8 mouse cellular contexts compared by ENCODE assay signal in the genomic region with DNA sequence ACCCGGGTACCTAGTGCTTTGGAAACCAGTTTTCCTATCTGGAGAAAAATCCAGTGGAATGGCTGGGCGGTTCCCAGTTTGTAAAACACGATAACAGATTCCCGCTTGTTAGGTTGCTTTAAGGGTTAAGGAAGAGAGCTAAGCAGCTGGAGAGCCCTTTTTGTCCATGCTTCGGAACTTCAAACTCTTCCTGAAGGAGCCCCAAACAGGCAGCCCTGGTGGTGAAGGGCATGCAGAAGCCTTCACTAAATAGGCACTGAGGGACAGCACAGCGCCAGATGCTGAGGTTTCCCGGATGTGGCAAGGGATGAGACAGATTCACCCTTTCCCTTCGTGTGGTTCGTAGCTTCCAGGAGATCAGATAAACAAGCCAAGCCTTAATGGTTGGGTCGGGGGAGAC. TPM values are rescaled to one million over a fixed set of nuclear protein-coding genes. Genes with fewer than 3 reads are reported as not detected.
DNase-seq lines count a peak whose midpoint lies in the region; ATAC-seq and TF ChIP-seq lines count a peak whose summit lies in the region.

No protein-coding gene starts in this region.

- no peak for ATAC-seq in embryonic facial prominence, embryonic 13.5 days (ENCODE audit: insufficient number of reproducible peaks, insufficient read depth, low FRiP score, low TSS enrichment, low read depth)
- ATAC-seq in hindbrain, embryonic 16.5 days: no peak
- ATAC-seq in neural tube, embryonic 12.5 days (ENCODE audit: low FRiP score, low read depth): no peak

- H3K27ac ChIP-seq in left cerebral cortex, adult 2 months: peak overlapping the region; percentile 50
- H3K27ac ChIP-seq in embryonic facial prominence, embryonic 13.5 days: peak overlapping the region; percentile 95
- peak overlapping the region; percentile 44 for H3K27ac ChIP-seq in hindbrain, embryonic 16.5 days (ENCODE audit: low read depth, low read length)
- H3K27ac ChIP-seq in neural tube, embryonic 12.5 days: no peak overlapping the region

- H3K4me2 ChIP-seq in embryonic facial prominence, embryonic 13.5 days: peak overlapping the region; percentile 88
- H3K4me2 ChIP-seq in hindbrain, embryonic 16.5 days (ENCODE audit: low read length): peak overlapping the region; percentile 75
- peak overlapping the region; percentile 81 for H3K4me2 ChIP-seq in neural tube, embryonic 12.5 days (replicated peaks)

- H3K9me3 ChIP-seq in embryonic facial prominence, embryonic 13.5 days: peaks cover 3% of the 10 kb centered on the region; the same call in 1 of the 2 replicates
- no peaks in the 10 kb centered on the region for H3K9me3 ChIP-seq in hindbrain, embryonic 16.5 days (ENCODE audit: control insufficient read depth, low read length)
- peaks cover 14% of the 10 kb centered on the region for H3K9me3 ChIP-seq in neural tube, embryonic 12.5 days

- H3K4me3 ChIP-seq in left cerebral cortex, adult 2 months: peak overlapping the region; percentile 2; the same call in 1 of the 2 replicates
- H3K4me3 ChIP-seq in embryonic facial prominence, embryonic 13.5 days: peak overlapping the region; percentile 79
- H3K4me3 ChIP-seq in hindbrain, embryonic 16.5 days (ENCODE audit: low read length): no peak overlapping the region
- H3K4me3 ChIP-seq in neural tube, embryonic 12.5 days: 0 out of 2 replicates have a peak overlapping the region, but pooled peaks have one; percentile 3

- no peak for DNase-seq in left cerebral cortex, adult 2 months (ENCODE audit: extremely low spot score in 1 of 2, low spot score in 2 of 2)
- no peak for DNase-seq in left cerebral cortex, postnatal 14 days (ENCODE audit: low spot score in 2 of 2)
- DNase-seq in cerebellum, adult 8-10 months: no peak
- DNase-seq in left cerebral cortex, postnatal 36 days (ENCODE audit: low spot score in 2 of 2): no peak
- no peak for DNase-seq in right cerebral cortex, adult 18-20 months

- intact Hi-C loops in left cerebral cortex, adult 2 months (cut with DNase I): no loop called here
- intact Hi-C loops in left cerebral cortex, postnatal 14 days (cut with DNase I): no loop called here
- intact Hi-C loops in left cerebral cortex, postnatal 36 days (cut with DNase I): no loop called here

- H3K27me3 ChIP-seq in embryonic facial prominence, embryonic 13.5 days: no peaks in the 10 kb centered on the region
- H3K27me3 ChIP-seq in hindbrain, embryonic 16.5 days (replicated peaks; ENCODE audit: control insufficient read depth, insufficient read depth, low read length): peaks cover 4% of the 10 kb centered on the region; the same call in 1 of the 2 replicates
- H3K27me3 ChIP-seq in neural tube, embryonic 12.5 days (replicated peaks): peaks cover 5% of the 10 kb centered on the region; the same call in 1 of the 2 replicates

- H3K9ac ChIP-seq in embryonic facial prominence, embryonic 13.5 days: peak overlapping the region; percentile 96
- 0 out of 2 replicates have a peak overlapping the region, but pooled peaks have one; percentile 19 for H3K9ac ChIP-seq in hindbrain, embryonic 16.5 days (ENCODE audit: low read depth, low read length)
- 0 out of 2 replicates have a peak overlapping the region, but pooled peaks have one; percentile 30 for H3K9ac ChIP-seq in neural tube, embryonic 12.5 days

- no peak for TF ChIP-seq CTCF in left cerebral cortex, adult 2 months (IDR thresholded peaks at IDR 0.05)

- 5% methylated on average over 10 of the region's 10 CpGs for WGBS in embryonic facial prominence, embryonic 13.5 days
- 11% methylated on average over 10 of the region's 10 CpGs for WGBS in hindbrain, embryonic 16.5 days
- 32% methylated on average over 10 of the region's 10 CpGs for WGBS in neural tube, embryonic 12.5 days

- peaks cover 53% of the 10 kb centered on the region for H3K4me1 ChIP-seq in embryonic facial prominence, embryonic 13.5 days
- peaks cover 14% of the 10 kb centered on the region for H3K4me1 ChIP-seq in hindbrain, embryonic 16.5 days (ENCODE audit: control insufficient read depth, insufficient read depth, low read depth, low read length)
- peaks cover 22% of the 10 kb centered on the region for H3K4me1 ChIP-seq in neural tube, embryonic 12.5 days

- H3K36me3 ChIP-seq in embryonic facial prominence, embryonic 13.5 days: peaks cover 41% of the 10 kb centered on the region
- H3K36me3 ChIP-seq in hindbrain, embryonic 16.5 days (ENCODE audit: control insufficient read depth, insufficient read depth, low read length): no peaks in the 10 kb centered on the region
- peaks cover 29% of the 10 kb centered on the region for H3K36me3 ChIP-seq in neural tube, embryonic 12.5 days

RNA-seq across cellular contexts. Expression of a gene that starts 2.6 kb away (rescaled TPM):
- total RNA-seq in left cerebral cortex, adult 2 months (2021): 10 to 100 TPM; 11.4 to 14.4 TPM
- total RNA-seq in left cerebral cortex, postnatal 14 days (2021): 10 to 100 TPM in 1 of 2 experiments, 1 to 10 TPM in 1; 10.0 to 11.1 TPM
- polyA plus RNA-seq in embryonic facial prominence, embryonic 13.5 days (2015; fragmentation: Nextera tagmentation; extraction: Ambion mirVana): 226 and 238 TPM in 2 replicates
- polyA plus RNA-seq in hindbrain, embryonic 16.5 days (2015; fragmentation: Nextera tagmentation; extraction: Ambion mirVana): 52.0 and 59.4 TPM in 2 replicates
- 102 and 108 TPM in 2 replicates for polyA plus RNA-seq in neural tube, embryonic 12.5 days (2016; fragmentation: Nextera tagmentation; extraction: Ambion mirVana)
- total RNA-seq in left cerebral cortex, postnatal 36 days (2021): 10 to 100 TPM in 1 of 2 experiments, 1 to 10 TPM in 1; 9.0 to 14.4 TPM

Comparison
In these comparisons a context has a peak if more than half of its experiments do, and no peak if none do; other contexts are left out.
1. H3K9ac ChIP-seq: peak in every context shown above with its lines; median percentile 96 in embryonic facial prominence, embryonic 13.5 days; 30 in neural tube, embryonic 12.5 days; 19 in hindbrain, embryonic 16.5 days.